Mouse (Mus musculus): ENCODE measurements at regions not wholly inside any gene's neighbourhood (a gene's known extent, or its start where the extent isn't known, plus 50 kb on each side); places are given as distances from the start of the nearest gene placed in this dataset.

DNA sequence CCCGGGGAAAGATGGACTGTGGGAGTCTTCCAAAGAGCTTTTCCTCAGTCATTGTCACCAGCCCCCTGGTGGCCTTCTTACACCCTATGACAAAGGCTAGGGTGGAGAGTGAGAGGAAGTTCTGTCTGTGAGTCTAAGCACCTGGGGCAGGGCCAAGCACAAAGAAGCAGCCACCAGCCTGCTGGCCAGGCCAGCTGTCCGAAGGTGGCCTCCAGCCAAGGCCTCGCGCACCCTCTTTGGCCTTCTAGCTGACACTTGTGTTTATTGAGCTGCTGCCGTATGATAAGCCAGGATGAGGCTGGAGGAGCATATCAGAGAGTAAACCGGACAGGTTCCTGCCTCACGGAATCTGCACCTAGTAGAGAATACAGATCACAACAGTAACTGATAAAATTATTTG lies 99.0 kb upstream of the Cacna1e start:
- H3K27ac ChIP-seq (replicated peaks; ENCODE audit: low read depth, low read length), result no peak overlapping the region
- 87% methylated on average over 7 of the region's 7 CpGs for WGBS
- no peak overlapping the region for H3K4me2 ChIP-seq (ENCODE audit: low read depth, low read length)
- no peak overlapping the region for H3K4me3 ChIP-seq (ENCODE audit: low read depth, low read length)
- H3K27me3 ChIP-seq (ENCODE audit: control insufficient read depth, insufficient read depth, low read length), result no peaks in the 10 kb centered on the region
- no peaks in the 10 kb centered on the region for H3K9me3 ChIP-seq (replicated peaks; ENCODE audit: control insufficient read depth, low read length)
- H3K4me1 ChIP-seq (ENCODE audit: control insufficient read depth, insufficient read depth, low read length), result no peaks in the 10 kb centered on the region
- no peaks in the 10 kb centered on the region for H3K36me3 ChIP-seq (replicated peaks; ENCODE audit: control insufficient read depth, insufficient read depth, low read depth, low read length)
- H3K9ac ChIP-seq (replicated peaks; ENCODE audit: low read length), result no peak overlapping the region
- no peak for DNase-seq (ENCODE audit: low spot score)
- ATAC-seq (replicated peaks; ENCODE audit: insufficient number of reproducible peaks, low FRiP score, low TSS enrichment, low read depth), result no peak

DNA sequence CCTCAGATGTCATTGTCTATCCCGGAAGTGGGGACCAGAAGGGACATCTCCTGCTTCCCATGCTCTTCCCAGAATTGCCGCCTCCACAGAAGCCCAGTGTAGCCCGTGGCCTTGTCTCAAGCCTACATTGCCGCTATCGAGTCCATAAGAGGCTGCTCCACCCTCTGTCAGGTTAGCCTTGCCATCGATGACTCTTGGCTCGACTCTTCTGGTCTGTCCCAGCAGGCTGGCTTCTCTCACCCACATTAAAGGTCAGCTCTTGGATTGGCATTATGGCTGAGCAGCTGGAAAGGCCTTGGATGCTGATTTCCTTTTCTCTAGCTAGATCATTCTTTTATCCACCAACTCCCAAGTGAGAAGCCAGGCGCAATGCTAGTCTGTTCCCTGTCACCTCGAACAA lies 98.5 kb upstream of the Cacna1e start:
- 93% methylated on average over 9 of the region's 9 CpGs for WGBS
- Histone ChIP-seq H3K4me3 (ENCODE audit: low read depth, low read length) (no peak overlapping the region), H3K4me2 (ENCODE audit: low read depth, low read length) (no peak overlapping the region), H3K36me3 (replicated peaks; ENCODE audit: control insufficient read depth, insufficient read depth, low read depth, low read length) (no peaks in the 10 kb centered on the region), H3K9ac (replicated peaks; ENCODE audit: low read length) (no peak overlapping the region), H3K4me1 (ENCODE audit: control insufficient read depth, insufficient read depth, low read length) (no peaks in the 10 kb centered on the region), H3K27me3 (ENCODE audit: control insufficient read depth, insufficient read depth, low read length) (no peaks in the 10 kb centered on the region), H3K27ac (replicated peaks; ENCODE audit: low read depth, low read length) (no peak overlapping the region), H3K9me3 (replicated peaks; ENCODE audit: control insufficient read depth, low read length) (no peaks in the 10 kb centered on the region)
- no peak for DNase-seq (ENCODE audit: low spot score)
- no peak for ATAC-seq (replicated peaks; ENCODE audit: insufficient number of reproducible peaks, low FRiP score, low TSS enrichment, low read depth)

DNA sequence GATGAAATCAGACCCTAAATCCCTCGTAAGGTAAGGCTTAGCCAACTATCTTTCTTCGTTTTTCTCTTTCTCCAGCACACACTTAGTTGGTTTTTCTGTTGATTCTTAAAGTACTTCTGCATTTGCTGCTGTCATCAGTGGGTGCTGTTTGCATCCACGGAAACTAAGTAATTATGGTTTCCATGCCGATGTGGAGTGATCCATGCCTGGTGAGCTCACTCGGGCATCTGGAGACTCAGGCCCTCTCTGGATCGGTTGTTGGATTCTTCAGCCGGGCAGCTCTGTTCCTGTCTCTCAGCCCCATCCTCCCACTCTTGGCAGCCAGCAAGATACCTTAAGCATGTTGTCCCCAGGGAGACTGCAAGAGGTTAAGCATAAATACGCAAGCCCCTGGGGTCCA lies 97.4 kb upstream of the Cacna1e start:
- WGBS, result 84% methylated on average over 8 of the region's 8 CpGs
- no peak for DNase-seq (ENCODE audit: low spot score)

DNA sequence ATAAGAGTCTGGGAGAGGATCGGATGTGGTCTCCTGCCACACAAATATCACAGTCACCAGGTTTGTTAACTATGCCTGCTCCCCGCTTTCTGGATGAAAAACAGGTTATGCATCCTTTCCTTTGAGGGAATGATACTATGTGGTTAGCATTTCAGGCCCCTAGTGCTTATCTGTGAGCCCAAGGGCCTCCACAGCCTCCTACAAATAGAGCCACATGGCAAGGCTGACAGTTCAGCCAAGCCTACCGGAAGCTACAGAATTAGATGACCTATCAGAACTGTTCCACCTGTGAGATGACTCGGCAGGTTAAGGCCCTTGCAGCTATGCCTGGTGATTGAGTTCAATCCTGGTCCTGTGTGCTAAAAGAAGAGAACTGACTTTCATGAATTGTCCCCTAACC lies 91.4 kb upstream of the Cacna1e start:
- 89% methylated on average over 4 of the region's 4 CpGs for WGBS

More for the DNA sequence above, 97.4 kb upstream of the Cacna1e start:
- H3K4me1 ChIP-seq (ENCODE audit: control insufficient read depth, insufficient read depth, low read length), result no peaks in the 10 kb centered on the region
- H3K36me3 ChIP-seq (replicated peaks; ENCODE audit: control insufficient read depth, insufficient read depth, low read depth, low read length), result no peaks in the 10 kb centered on the region
- H3K27ac ChIP-seq (replicated peaks; ENCODE audit: low read depth, low read length), result no peak overlapping the region
- no peak overlapping the region for H3K4me3 ChIP-seq (ENCODE audit: low read depth, low read length)
- H3K9ac ChIP-seq (replicated peaks; ENCODE audit: low read length), result no peak overlapping the region
- no peaks in the 10 kb centered on the region for H3K9me3 ChIP-seq (replicated peaks; ENCODE audit: control insufficient read depth, low read length)
- no peak for ATAC-seq (replicated peaks; ENCODE audit: insufficient number of reproducible peaks, low FRiP score, low TSS enrichment, low read depth)
- H3K4me2 ChIP-seq (ENCODE audit: low read depth, low read length), result no peak overlapping the region
- no peaks in the 10 kb centered on the region for H3K27me3 ChIP-seq (ENCODE audit: control insufficient read depth, insufficient read depth, low read length)

DNA sequence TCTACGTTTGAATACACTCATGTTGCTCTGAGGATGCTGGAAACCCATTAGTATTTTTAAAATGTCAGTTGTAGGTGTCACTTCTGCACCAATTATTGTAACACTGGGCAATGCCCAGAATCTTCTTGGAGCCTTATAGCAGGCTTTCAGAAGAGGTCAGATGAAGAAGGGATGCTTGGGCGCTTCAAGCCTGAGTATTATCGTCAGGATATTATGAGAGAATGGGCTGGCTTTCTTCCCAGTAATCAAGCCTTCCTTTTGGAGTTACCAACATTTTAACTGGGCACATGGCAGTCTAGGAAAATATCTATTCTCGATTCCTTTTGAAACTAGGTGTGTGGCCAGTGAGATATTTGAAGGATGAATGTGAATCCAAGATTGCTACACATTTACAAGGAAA lies 77.0 kb upstream of the Cacna1e start:
- no peaks in the 10 kb centered on the region for H3K9me3 ChIP-seq (replicated peaks; ENCODE audit: control insufficient read depth, low read length)
- H3K4me2 ChIP-seq (ENCODE audit: low read depth, low read length), result no peak overlapping the region
- no peaks in the 10 kb centered on the region for H3K36me3 ChIP-seq (replicated peaks; ENCODE audit: control insufficient read depth, insufficient read depth, low read depth, low read length)
- H3K4me3 ChIP-seq (ENCODE audit: low read depth, low read length), result no peak overlapping the region
- no peak overlapping the region for H3K9ac ChIP-seq (replicated peaks; ENCODE audit: low read length)
- DNase-seq (ENCODE audit: low spot score) (no peak), ATAC-seq (replicated peaks; ENCODE audit: insufficient number of reproducible peaks, low FRiP score, low TSS enrichment, low read depth) (no peak)
- H3K27me3 ChIP-seq (ENCODE audit: control insufficient read depth, insufficient read depth, low read length), result no peaks in the 10 kb centered on the region
- WGBS, result 83% methylated on average over 4 of the region's 4 CpGs
- H3K27ac ChIP-seq (replicated peaks; ENCODE audit: low read depth, low read length), result no peak overlapping the region
- no peaks in the 10 kb centered on the region for H3K4me1 ChIP-seq (ENCODE audit: control insufficient read depth, insufficient read depth, low read length)

More for the DNA sequence above, 91.4 kb upstream of the Cacna1e start:
- H3K9ac ChIP-seq (replicated peaks; ENCODE audit: low read length), result no peak overlapping the region
- no peak overlapping the region for H3K4me2 ChIP-seq (ENCODE audit: low read depth, low read length)
- H3K27ac ChIP-seq (replicated peaks; ENCODE audit: low read depth, low read length), result no peak overlapping the region
- H3K4me1 ChIP-seq (ENCODE audit: control insufficient read depth, insufficient read depth, low read length), result no peaks in the 10 kb centered on the region
- H3K27me3 ChIP-seq (ENCODE audit: control insufficient read depth, insufficient read depth, low read length), result no peaks in the 10 kb centered on the region
- H3K9me3 ChIP-seq (replicated peaks; ENCODE audit: control insufficient read depth, low read length), result no peaks in the 10 kb centered on the region
- ATAC-seq (replicated peaks; ENCODE audit: insufficient number of reproducible peaks, low FRiP score, low TSS enrichment, low read depth), result no peak
- DNase-seq (ENCODE audit: low spot score), result no peak
- no peaks in the 10 kb centered on the region for H3K36me3 ChIP-seq (replicated peaks; ENCODE audit: control insufficient read depth, insufficient read depth, low read depth, low read length)
- H3K4me3 ChIP-seq (ENCODE audit: low read depth, low read length), result no peak overlapping the region

DNA sequence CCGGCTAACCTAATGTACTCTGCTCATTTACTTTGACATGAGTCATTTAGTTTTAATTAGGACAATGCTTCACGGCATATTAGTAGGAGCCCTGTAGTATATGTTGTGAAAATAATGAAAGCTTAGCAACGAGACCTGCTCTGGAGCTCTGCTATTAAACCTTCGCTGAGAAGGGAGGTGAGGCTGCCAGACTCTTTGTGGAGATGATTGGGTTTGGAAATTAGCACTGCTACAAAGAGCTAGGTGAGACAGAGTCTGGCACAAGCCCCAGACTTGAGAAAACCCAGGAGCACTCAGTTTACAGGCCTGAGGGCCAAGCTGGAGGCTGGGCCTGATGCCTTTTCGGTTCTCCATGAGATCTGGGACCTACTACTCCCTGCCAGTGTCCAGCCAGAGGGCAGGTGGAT lies 72.3 kb upstream of the Cacna1e start:
- Histone ChIP-seq H3K4me1 (ENCODE audit: control insufficient read depth, insufficient read depth, low read length) (no peaks in the 10 kb centered on the region), H3K36me3 (replicated peaks; ENCODE audit: control insufficient read depth, insufficient read depth, low read depth, low read length) (no peaks in the 10 kb centered on the region), H3K9me3 (replicated peaks; ENCODE audit: control insufficient read depth, low read length) (no peaks in the 10 kb centered on the region), H3K27ac (replicated peaks; ENCODE audit: low read depth, low read length) (no peak overlapping the region), H3K4me3 (ENCODE audit: low read depth, low read length) (no peak overlapping the region), H3K9ac (replicated peaks; ENCODE audit: low read length) (no peak overlapping the region), H3K4me2 (ENCODE audit: low read depth, low read length) (no peak overlapping the region), H3K27me3 (ENCODE audit: control insufficient read depth, insufficient read depth, low read length) (no peaks in the 10 kb centered on the region)
- WGBS, result 70% methylated on average over 5 of the region's 5 CpGs
- no peak for DNase-seq (ENCODE audit: low spot score)
- ATAC-seq (replicated peaks; ENCODE audit: insufficient number of reproducible peaks, low FRiP score, low TSS enrichment, low read depth), result no peak

DNA sequence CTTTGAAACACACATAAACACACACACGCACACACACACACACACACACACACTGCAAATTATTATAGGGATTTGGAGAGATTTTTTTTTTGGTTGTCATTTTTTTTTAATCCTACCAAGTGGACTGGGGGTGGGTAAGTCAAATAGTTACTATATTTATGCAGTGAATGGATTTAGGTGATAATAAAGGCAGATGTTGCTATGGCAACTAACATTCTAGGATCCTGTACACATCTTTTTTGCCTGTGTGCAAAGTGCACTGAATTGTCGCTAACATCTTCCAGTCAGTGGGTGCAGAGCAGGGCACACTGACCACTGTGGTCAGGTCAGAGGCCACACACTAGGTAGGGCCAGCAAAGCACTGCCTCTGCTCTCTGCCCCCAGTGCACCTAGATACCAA lies 68.4 kb upstream of the Cacna1e start:
- Histone ChIP-seq H3K4me2 (ENCODE audit: low read depth, low read length) (no peak overlapping the region), H3K4me3 (ENCODE audit: low read depth, low read length) (no peak overlapping the region), H3K27me3 (ENCODE audit: control insufficient read depth, insufficient read depth, low read length) (no peaks in the 10 kb centered on the region), H3K9me3 (replicated peaks; ENCODE audit: control insufficient read depth, low read length) (no peaks in the 10 kb centered on the region), H3K27ac (replicated peaks; ENCODE audit: low read depth, low read length) (no peak overlapping the region), H3K36me3 (replicated peaks; ENCODE audit: control insufficient read depth, insufficient read depth, low read depth, low read length) (no peaks in the 10 kb centered on the region), H3K4me1 (ENCODE audit: control insufficient read depth, insufficient read depth, low read length) (no peaks in the 10 kb centered on the region), H3K9ac (replicated peaks; ENCODE audit: low read length) (no peak overlapping the region)
- ATAC-seq (replicated peaks; ENCODE audit: insufficient number of reproducible peaks, low FRiP score, low TSS enrichment, low read depth) (no peak), DNase-seq (ENCODE audit: low spot score) (no peak)
- WGBS, result 82% methylated on average over 2 of the region's 2 CpGs

Data from embryonic facial prominence, embryonic 11.5 days (tissue).